Mouse (Mus musculus) gastrocnemius, adult 2 months (tissue): Measurements from ENCODE around the gene Eif2b1. TPM values are rescaled to one million over a fixed set of nuclear protein-coding genes. Genes with fewer than 3 reads are reported as not detected.

ENCODE experiments used
- DNase-seq: peaks from one replicate; pipeline ENCODE4 v3.0.0; 2022
- H3K27ac ChIP-seq: fragments of 200-600 bp; 2 replicates; pipeline ENCODE4 v1.8.1; 2022; ENCODE audit warnings: mild to moderate bottlenecking
- H3K4me3 ChIP-seq: fragments of 200-600 bp; 2 replicates; pipeline ENCODE4 v1.8.1; 2022; ENCODE audit warnings: mild to moderate bottlenecking, moderate library complexity
- CTCF ChIP-seq: fragments of 200-600 bp; IDR thresholded peaks from 2 replicates; pipeline ENCODE4 v1.8.1; 2022; ENCODE audit warnings: antibody characterized with exemption, mild to moderate bottlenecking, moderate library complexity
- intact Hi-C: fragments of 180-260 bp; cut with DNase I; formaldehyde crosslinking; loops from one replicate; pipeline ENCODE4 v1.15.1; 2025
- total RNA-seq, 2 experiments: library from RNA; stranded (reverse); gene quantifications; 2 replicates each; pipeline ENCODE4 v1.2.3; 2021

The Eif2b1 gene
- total RNA-seq, 2 experiments from 2014 or later: 36.7 to 38.5 TPM

- intact Hi-C loops: loop anchor here (5.0 kb wide), 1 partner anchor 178 kb away; the partner anchor contains the start of gene Cdk2ap1
- no peak for DNase-seq
- peak overlapping the region; percentile 87 for H3K27ac ChIP-seq
- H3K4me3 ChIP-seq: peak overlapping the region; percentile 95
- TF ChIP-seq CTCF: no peak
Measured at GRCm38 (mm10) chr5:124539905-124540304, 39.0 kb downstream of the Eif2b1 start.

- TF ChIP-seq CTCF: peak; percentile 73
- peak overlapping the region; percentile 0; the same call in 1 of the 2 replicates for H3K27ac ChIP-seq
- DNase-seq: peak; percentile 63
- intact Hi-C loops: loop anchor here (1.0 to 5.0 kb wide), 2 partner anchors 107 to 177 kb away; partner anchors contain the start of gene Cdk2ap1
- no peak overlapping the region for H3K4me3 ChIP-seq
Measured at GRCm38 (mm10) chr5:124538813-124539792, 39.8 kb downstream of the Eif2b1 start.

- peak overlapping the region; percentile 86 for H3K27ac ChIP-seq
- TF ChIP-seq CTCF: no peak
- peak overlapping the region; percentile 54 for H3K4me3 ChIP-seq
- DNase-seq: peak; percentile 84
- intact Hi-C loops: loop anchor here (5.0 kb wide), 1 partner anchor 174 kb away; the partner anchor contains the start of gene Cdk2ap1
Measured at GRCm38 (mm10) chr5:124536776-124537175, 42.2 kb downstream of the Eif2b1 start.

GRCm38 (mm10) chr5:124535016-124535415 is 43.9 kb downstream of the Eif2b1 start:
- Histone ChIP-seq H3K27ac (no peak overlapping the region), H3K4me3 (no peak overlapping the region)
- intact Hi-C loops: loop anchor here (5.0 kb wide), 1 partner anchor 173 kb away; the partner anchor contains the start of gene Cdk2ap1
- DNase-seq: peak; percentile 13
- no peak for TF ChIP-seq CTCF

GRCm38 (mm10) chr5:124532451-124532850 is 46.5 kb downstream of the Eif2b1 start:
- TF ChIP-seq CTCF: no peak
- H3K4me3 ChIP-seq: no peak overlapping the region
- peak overlapping the region; percentile 99 for H3K27ac ChIP-seq
- intact Hi-C loops: loop anchor here (5.0 kb wide), 1 partner anchor 35 kb away; no protein-coding TSS in a partner anchor
- peak; percentile 26 for DNase-seq

- H3K27ac ChIP-seq: peak overlapping the region; percentile 99
- TF ChIP-seq CTCF: no peak
- intact Hi-C loops: loop anchor here (5.0 kb wide), 1 partner anchor 34 kb away; no protein-coding TSS in a partner anchor
Measured at GRCm38 (mm10) chr5:124531583-124531930, 47.4 kb downstream of the Eif2b1 start.

GRCm38 (mm10) chr5:124530655-124531582 is 48.0 kb downstream of the Eif2b1 start, which contains the start of gene Rilpl1:
Rilpl1 (minus strand) TSS chr5:124531391.
- H3K27ac ChIP-seq: peak within 1 kb of the TSS; percentile 99
- TF ChIP-seq CTCF: peak; percentile 22; the same call in 1 of the 2 replicates
- DNase-seq: peak; percentile 94
- H3K4me3 ChIP-seq: peak within 1 kb of the TSS; percentile 92
- intact Hi-C loops: loop anchor here (5.0 kb wide), 1 partner anchor 34 kb away; no protein-coding TSS in a partner anchor

More at GRCm38 (mm10) chr5:124531583-124531930, 47.4 kb downstream of the Eif2b1 start:
- no peak for DNase-seq
- H3K4me3 ChIP-seq: peak overlapping the region; percentile 92

- TF ChIP-seq CTCF: no peak
- peak; percentile 43 for DNase-seq
- Histone ChIP-seq H3K4me3 (peak overlapping the region; percentile 92), H3K27ac (peak overlapping the region; percentile 99)
- intact Hi-C loops: loop anchor here (5.0 kb wide), 1 partner anchor 32 kb away; no protein-coding TSS in a partner anchor
Measured at GRCm38 (mm10) chr5:124529697-124530096, 49.2 kb downstream of the Eif2b1 start.

- intact Hi-C loops: no loop called here
- peak overlapping the region; percentile 92 for H3K4me3 ChIP-seq
- no peak for TF ChIP-seq CTCF
- peak overlapping the region; percentile 99 for H3K27ac ChIP-seq
- peak; percentile 66 for DNase-seq
Measured at GRCm38 (mm10) chr5:124529191-124529651, 49.7 kb downstream of the Eif2b1 start.

GRCm38 (mm10) chr5:124528791-124529190 is 50.1 kb downstream of the Eif2b1 start:
- Histone ChIP-seq H3K4me3 (peak overlapping the region; percentile 92), H3K27ac (peak overlapping the region; percentile 99)
- TF ChIP-seq CTCF: no peak
- peak; percentile 88 for DNase-seq
- intact Hi-C loops: loop anchor here (1.0 kb wide), 1 partner anchor 18 kb away; no protein-coding TSS in a partner anchor

- Histone ChIP-seq H3K27ac (peak overlapping the region; percentile 99), H3K4me3 (peak overlapping the region; percentile 92)
- intact Hi-C loops: loop anchor here (1.0 kb wide), 1 partner anchor 18 kb away; no protein-coding TSS in a partner anchor
- TF ChIP-seq CTCF: no peak
- DNase-seq: peak; percentile 42
Measured at GRCm38 (mm10) chr5:124528351-124528750, 50.6 kb downstream of the Eif2b1 start.
